Comparison of ENCODE assay signal across 15 mouse cellular contexts in genomic region chr2:156803698-156804372, GRCm38 (mm10).
"Had no signal": no experiment of that assay in that cellular context is flagged by ENCODE, and none has a peak within 500 bp of the region (broad histone marks: within the 10 kb centered on the region; RNA-seq: fewer than 3 reads in every experiment).

No protein-coding gene starts in this region.

- H3K27me3 ChIP-seq: limb, embryonic 13.5 days; midbrain, embryonic 13.5 days had no signal

- H3K9ac ChIP-seq: limb, embryonic 13.5 days; liver, embryonic 14.5 days; midbrain, embryonic 13.5 days had no signal

- DNase-seq: kidney, adult 11 months; kidney, postnatal 10 days; kidney, postnatal 4 days; left cerebral cortex, postnatal 4 days; lung, adult 2 months; lung, postnatal 36 days; right cerebral cortex, postnatal 14 days; thymus, adult 2 months; thymus, postnatal 25 days had no signal

- ATAC-seq: lung, postnatal 0 days; midbrain, embryonic 13.5 days had no signal

- H3K36me3 ChIP-seq: limb, embryonic 13.5 days; midbrain, embryonic 13.5 days had no signal

- H3K4me1 ChIP-seq: limb, embryonic 13.5 days; midbrain, embryonic 13.5 days had no signal

- H3K27ac ChIP-seq: layer of hippocampus, adult 2 months; limb, embryonic 13.5 days; liver, embryonic 14.5 days; midbrain, embryonic 13.5 days; stomach, postnatal 0 days had no signal

- H3K4me2 ChIP-seq: limb, embryonic 13.5 days; midbrain, embryonic 13.5 days had no signal

- H3K9me3 ChIP-seq: limb, embryonic 13.5 days; midbrain, embryonic 13.5 days had no signal

- H3K4me3 ChIP-seq: layer of hippocampus, adult 2 months; limb, embryonic 13.5 days; midbrain, embryonic 13.5 days had no signal
